Mouse (Mus musculus): Measurements from ENCODE around the gene Wnt3. TPM values are rescaled to one million over a fixed set of nuclear protein-coding genes. Genes with fewer than 3 reads are reported as not detected.

The Wnt3 gene
- polyA plus RNA-seq, 1 experiment from 2014 or later = not detected

GRCm38 (mm10) chr11:103852590-103853283, 78.8 kb downstream of the Wnt3 start:
- Histone ChIP-seq H3K9me3 (replicated peaks; ENCODE audit: control insufficient read depth, low read length) (no peaks in the 10 kb centered on the region), H3K4me2 (ENCODE audit: low read depth, low read length) (no peak overlapping the region), H3K4me1 (ENCODE audit: control insufficient read depth, insufficient read depth, low read length) (peaks cover 4% of the 10 kb centered on the region; the same call in 1 of the 2 replicates), H3K27ac (ENCODE audit: low read length) (no peak overlapping the region), H3K4me3 (ENCODE audit: low read length) (no peak overlapping the region), H3K27me3 (ENCODE audit: control insufficient read depth, insufficient read depth, low read length) (no peaks in the 10 kb centered on the region), H3K9ac (ENCODE audit: low read length) (no peak overlapping the region), H3K36me3 (ENCODE audit: control insufficient read depth, insufficient read depth) (no peaks in the 10 kb centered on the region)
- ATAC-seq (replicated peaks; ENCODE audit: extremely low read depth, insufficient read depth, low FRiP score) = no peak
- 50% methylated on average over 16 of the region's 16 CpGs for WGBS

- Histone ChIP-seq H3K27ac (ENCODE audit: low read length) (no peak overlapping the region), H3K9ac (ENCODE audit: low read length) (no peak overlapping the region), H3K9me3 (replicated peaks; ENCODE audit: control insufficient read depth, low read length) (no peaks in the 10 kb centered on the region), H3K4me1 (ENCODE audit: control insufficient read depth, insufficient read depth, low read length) (peaks cover 4% of the 10 kb centered on the region; the same call in 1 of the 2 replicates), H3K4me2 (ENCODE audit: low read depth, low read length) (no peak overlapping the region), H3K36me3 (ENCODE audit: control insufficient read depth, insufficient read depth) (no peaks in the 10 kb centered on the region), H3K27me3 (ENCODE audit: control insufficient read depth, insufficient read depth, low read length) (no peaks in the 10 kb centered on the region), H3K4me3 (ENCODE audit: low read length) (no peak overlapping the region)
- ATAC-seq (replicated peaks; ENCODE audit: extremely low read depth, insufficient read depth, low FRiP score) = no peak
- 58% methylated on average over 10 of the region's 10 CpGs for WGBS
These were observed 79.5 kb downstream of the Wnt3 start for GRCm38 (mm10) chr11:103853284-103853920.

- ATAC-seq (replicated peaks; ENCODE audit: extremely low read depth, insufficient read depth, low FRiP score) = no peak
- Histone ChIP-seq H3K9ac (ENCODE audit: low read length) (no peak overlapping the region), H3K27ac (ENCODE audit: low read length) (no peak overlapping the region), H3K36me3 (ENCODE audit: control insufficient read depth, insufficient read depth) (peaks cover 6% of the 10 kb centered on the region; the same call in 1 of the 2 replicates), H3K4me1 (ENCODE audit: control insufficient read depth, insufficient read depth, low read length) (peaks cover 4% of the 10 kb centered on the region; the same call in 1 of the 2 replicates), H3K4me3 (ENCODE audit: low read length) (no peak overlapping the region), H3K4me2 (ENCODE audit: low read depth, low read length) (no peak overlapping the region), H3K9me3 (replicated peaks; ENCODE audit: control insufficient read depth, low read length) (no peaks in the 10 kb centered on the region), H3K27me3 (ENCODE audit: control insufficient read depth, insufficient read depth, low read length) (no peaks in the 10 kb centered on the region)
- WGBS = 73% methylated on average over 9 of the region's 9 CpGs
These were observed 80.3 kb downstream of the Wnt3 start for GRCm38 (mm10) chr11:103854294-103854693.

GRCm38 (mm10) chr11:103856641-103857040, 82.7 kb downstream of the Wnt3 start:
- Histone ChIP-seq H3K36me3 (ENCODE audit: control insufficient read depth, insufficient read depth) (peaks cover 6% of the 10 kb centered on the region; the same call in 1 of the 2 replicates), H3K4me2 (ENCODE audit: low read depth, low read length) (no peak overlapping the region), H3K4me1 (ENCODE audit: control insufficient read depth, insufficient read depth, low read length) (peaks cover 4% of the 10 kb centered on the region; the same call in 1 of the 2 replicates), H3K27me3 (ENCODE audit: control insufficient read depth, insufficient read depth, low read length) (no peaks in the 10 kb centered on the region), H3K9ac (ENCODE audit: low read length) (no peak overlapping the region), H3K4me3 (ENCODE audit: low read length) (no peak overlapping the region), H3K27ac (ENCODE audit: low read length) (no peak overlapping the region), H3K9me3 (replicated peaks; ENCODE audit: control insufficient read depth, low read length) (no peaks in the 10 kb centered on the region)
- WGBS = 82% methylated on average over 7 of the region's 7 CpGs
- ATAC-seq (replicated peaks; ENCODE audit: extremely low read depth, insufficient read depth, low FRiP score) = no peak

GRCm38 (mm10) chr11:103858760-103859159, 84.8 kb downstream of the Wnt3 start:
- Histone ChIP-seq H3K27me3 (ENCODE audit: control insufficient read depth, insufficient read depth, low read length) (no peaks in the 10 kb centered on the region), H3K27ac (ENCODE audit: low read length) (no peak overlapping the region), H3K4me2 (ENCODE audit: low read depth, low read length) (no peak overlapping the region), H3K9me3 (replicated peaks; ENCODE audit: control insufficient read depth, low read length) (no peaks in the 10 kb centered on the region), H3K4me1 (ENCODE audit: control insufficient read depth, insufficient read depth, low read length) (no peaks in the 10 kb centered on the region), H3K9ac (ENCODE audit: low read length) (no peak overlapping the region), H3K4me3 (ENCODE audit: low read length) (no peak overlapping the region), H3K36me3 (ENCODE audit: control insufficient read depth, insufficient read depth) (peaks cover 6% of the 10 kb centered on the region; the same call in 1 of the 2 replicates)
- WGBS = 54% methylated on average over 5 of the region's 5 CpGs
- no peak for ATAC-seq (replicated peaks; ENCODE audit: extremely low read depth, insufficient read depth, low FRiP score)

- Histone ChIP-seq H3K36me3 (ENCODE audit: control insufficient read depth, insufficient read depth) (peaks cover 6% of the 10 kb centered on the region; the same call in 1 of the 2 replicates), H3K9ac (ENCODE audit: low read length) (no peak overlapping the region)
- WGBS = 79% methylated on average over 4 of the region's 4 CpGs
These were observed 86.1 kb downstream of the Wnt3 start for GRCm38 (mm10) chr11:103859933-103860610.

GRCm38 (mm10) chr11:103862951-103863350, 89.0 kb downstream of the Wnt3 start:
- Histone ChIP-seq H3K9ac (ENCODE audit: low read length) (no peak overlapping the region), H3K4me3 (ENCODE audit: low read length) (no peak overlapping the region), H3K36me3 (ENCODE audit: control insufficient read depth, insufficient read depth) (peaks cover 6% of the 10 kb centered on the region; the same call in 1 of the 2 replicates), H3K4me1 (ENCODE audit: control insufficient read depth, insufficient read depth, low read length) (no peaks in the 10 kb centered on the region), H3K9me3 (replicated peaks; ENCODE audit: control insufficient read depth, low read length) (no peaks in the 10 kb centered on the region), H3K27ac (ENCODE audit: low read length) (no peak overlapping the region), H3K4me2 (ENCODE audit: low read depth, low read length) (no peak overlapping the region), H3K27me3 (ENCODE audit: control insufficient read depth, insufficient read depth, low read length) (no peaks in the 10 kb centered on the region)
- no peak for ATAC-seq (replicated peaks; ENCODE audit: extremely low read depth, insufficient read depth, low FRiP score)
- WGBS = 64% methylated on average over 8 of the region's 8 CpGs

More at GRCm38 (mm10) chr11:103859933-103860610, 86.1 kb downstream of the Wnt3 start:
- no peaks in the 10 kb centered on the region for H3K27me3 ChIP-seq (ENCODE audit: control insufficient read depth, insufficient read depth, low read length)
- no peak overlapping the region for H3K27ac ChIP-seq (ENCODE audit: low read length)
- no peaks in the 10 kb centered on the region for H3K9me3 ChIP-seq (replicated peaks; ENCODE audit: control insufficient read depth, low read length)
- ATAC-seq (replicated peaks; ENCODE audit: extremely low read depth, insufficient read depth, low FRiP score) = no peak
- H3K4me1 ChIP-seq (ENCODE audit: control insufficient read depth, insufficient read depth, low read length) = no peaks in the 10 kb centered on the region
- H3K4me2 ChIP-seq (ENCODE audit: low read depth, low read length) = no peak overlapping the region
- H3K4me3 ChIP-seq (ENCODE audit: low read length) = no peak overlapping the region

- no peak overlapping the region for H3K4me3 ChIP-seq (ENCODE audit: low read length)
- no peak overlapping the region for H3K9ac ChIP-seq (ENCODE audit: low read length)
- H3K27me3 ChIP-seq (ENCODE audit: control insufficient read depth, insufficient read depth, low read length) = no peaks in the 10 kb centered on the region
- WGBS = 90% methylated on average over 4 of the region's 4 CpGs
- no peaks in the 10 kb centered on the region for H3K9me3 ChIP-seq (replicated peaks; ENCODE audit: control insufficient read depth, low read length)
- no peaks in the 10 kb centered on the region for H3K4me1 ChIP-seq (ENCODE audit: control insufficient read depth, insufficient read depth, low read length)
- no peak overlapping the region for H3K4me2 ChIP-seq (ENCODE audit: low read depth, low read length)
- H3K27ac ChIP-seq (ENCODE audit: low read length) = no peak overlapping the region
- no peak for ATAC-seq (replicated peaks; ENCODE audit: extremely low read depth, insufficient read depth, low FRiP score)
- H3K36me3 ChIP-seq (ENCODE audit: control insufficient read depth, insufficient read depth) = peaks cover 3% of the 10 kb centered on the region; the same call in 1 of the 2 replicates
These were observed 90.5 kb downstream of the Wnt3 start for GRCm38 (mm10) chr11:103864486-103864885.

GRCm38 (mm10) chr11:103865346-103865745, 91.4 kb downstream of the Wnt3 start:
- H3K9ac ChIP-seq (ENCODE audit: low read length) = no peak overlapping the region
- no peaks in the 10 kb centered on the region for H3K9me3 ChIP-seq (replicated peaks; ENCODE audit: control insufficient read depth, low read length)
- no peaks in the 10 kb centered on the region for H3K27me3 ChIP-seq (ENCODE audit: control insufficient read depth, insufficient read depth, low read length)
- H3K4me1 ChIP-seq (ENCODE audit: control insufficient read depth, insufficient read depth, low read length) = no peaks in the 10 kb centered on the region
- no peak overlapping the region for H3K4me3 ChIP-seq (ENCODE audit: low read length)
- 76% methylated on average over 7 of the region's 7 CpGs for WGBS
- ATAC-seq (replicated peaks; ENCODE audit: extremely low read depth, insufficient read depth, low FRiP score) = no peak
- H3K4me2 ChIP-seq (ENCODE audit: low read depth, low read length) = no peak overlapping the region
- no peak overlapping the region for H3K27ac ChIP-seq (ENCODE audit: low read length)
- H3K36me3 ChIP-seq (ENCODE audit: control insufficient read depth, insufficient read depth) = peaks cover 3% of the 10 kb centered on the region; the same call in 1 of the 2 replicates
